8 mouse cellular contexts compared by ENCODE assay signal in the genomic region with DNA sequence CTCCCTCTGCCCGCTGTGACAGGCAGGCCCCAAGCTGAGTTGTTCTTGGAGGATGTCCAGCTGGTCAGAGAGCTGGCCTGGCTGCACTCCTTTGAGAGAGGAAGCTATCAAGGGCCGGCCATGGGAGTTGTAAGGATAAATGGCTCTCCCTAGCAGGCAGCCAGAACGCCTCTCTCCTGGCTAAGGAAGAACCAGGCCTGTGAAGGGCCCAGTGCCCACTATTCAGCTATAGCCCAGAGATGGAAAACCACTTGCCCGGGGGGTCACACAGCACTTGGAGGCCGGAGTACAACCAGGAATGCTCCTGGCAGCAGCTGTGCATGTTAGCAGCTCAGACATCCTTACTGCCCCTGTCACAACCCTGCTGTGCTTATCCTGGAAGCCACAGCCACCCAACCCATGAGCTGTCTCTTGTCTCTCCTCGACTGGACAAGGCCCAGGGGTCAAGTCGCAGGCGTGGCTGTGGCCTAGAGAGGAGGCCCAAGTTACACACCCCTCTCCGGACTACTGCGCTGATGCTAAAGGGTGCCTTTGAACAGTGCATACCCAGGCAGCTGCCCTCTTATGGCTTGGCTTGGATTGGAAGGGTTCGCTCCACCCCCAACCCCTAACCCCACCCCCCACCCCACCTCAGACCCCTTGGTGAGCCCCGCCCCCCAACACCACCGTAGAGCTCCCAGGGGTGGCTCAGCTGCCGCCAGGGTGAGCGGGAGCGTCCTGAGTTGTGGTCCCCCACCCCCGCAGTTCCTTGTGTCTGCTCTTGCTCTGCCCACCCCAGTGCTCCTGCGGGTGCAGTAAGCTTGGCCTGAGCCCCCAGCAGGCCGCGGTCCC.
A peak's percentile ranks its signal among the peaks of the same experiment; 100 is the strongest.
DNase-seq lines count a peak whose midpoint lies in the region; ATAC-seq and TF ChIP-seq lines count a peak whose summit lies in the region.

No protein-coding gene starts in this region.

- peaks cover 75% of the 10 kb centered on the region for H3K4me1 ChIP-seq in intestine, embryonic 16.5 days (ENCODE audit: control insufficient read depth, insufficient read depth, low read length)
- H3K4me1 ChIP-seq in liver, postnatal 0 days (ENCODE audit: insufficient read depth): peaks cover 70% of the 10 kb centered on the region
- H3K4me1 ChIP-seq in stomach, embryonic 14.5 days (ENCODE audit: control insufficient read depth, insufficient read depth, low read length): peaks cover 42% of the 10 kb centered on the region

- DNase-seq in left cerebral cortex, postnatal 4 days: peak; percentile 58
- DNase-seq in left cerebral cortex, adult 8-10 months (ENCODE audit: low spot score in 2 of 2): no peak
- peak; percentile 84 for DNase-seq in cerebellum, postnatal 25 days
- peak; percentile 99 for DNase-seq in heart, adult 11 months
- no peak for DNase-seq in liver, postnatal 0 days
- no peak for DNase-seq in yolk sac, embryonic 10.5 days (ENCODE audit: low spot score)

- H3K9me3 ChIP-seq in intestine, embryonic 16.5 days (ENCODE audit: control insufficient read depth, low read length): no peaks in the 10 kb centered on the region
- no peaks in the 10 kb centered on the region for H3K9me3 ChIP-seq in liver, postnatal 0 days (ENCODE audit: low read length)
- H3K9me3 ChIP-seq in stomach, embryonic 14.5 days (ENCODE audit: control insufficient read depth, low read depth, low read length): no peaks in the 10 kb centered on the region

- WGBS in intestine, embryonic 16.5 days: 23% methylated on average over 20 of the region's 20 CpGs
- WGBS in liver, postnatal 0 days (ENCODE audit: insufficient replicate concordance): 28% methylated on average over 19 of the region's 20 CpGs
- WGBS in stomach, embryonic 14.5 days: 12% methylated on average over 20 of the region's 20 CpGs

- H3K4me2 ChIP-seq in intestine, embryonic 16.5 days (ENCODE audit: low read depth, low read length): peak overlapping the region; percentile 35
- H3K4me2 ChIP-seq in liver, postnatal 0 days (ENCODE audit: low read depth, low read length): peak overlapping the region; percentile 58
- peak overlapping the region; percentile 24 for H3K4me2 ChIP-seq in stomach, embryonic 14.5 days (replicated peaks; ENCODE audit: low read depth, low read length)

- H3K9ac ChIP-seq in intestine, embryonic 16.5 days (ENCODE audit: low read depth, low read length): peak overlapping the region; percentile 49
- peak overlapping the region; percentile 54 for H3K9ac ChIP-seq in liver, postnatal 0 days (replicated peaks)
- no peak overlapping the region for H3K9ac ChIP-seq in stomach, embryonic 14.5 days (replicated peaks; ENCODE audit: low read depth, low read length)

- intact Hi-C loops in left cerebral cortex, postnatal 4 days (cut with DNase I): no loop called here

- no peak for TF ChIP-seq CTCF in liver, postnatal 0 days (IDR thresholded peaks at IDR 0.05; ENCODE audit: low read depth)

- no peak for TF ChIP-seq EP300 in liver, postnatal 0 days (IDR thresholded peaks at IDR 0.05; ENCODE audit: low read depth)

- H3K36me3 ChIP-seq in intestine, embryonic 16.5 days (ENCODE audit: control insufficient read depth, insufficient read depth, low read length): no peaks in the 10 kb centered on the region
- no peaks in the 10 kb centered on the region for H3K36me3 ChIP-seq in liver, postnatal 0 days (replicated peaks; ENCODE audit: insufficient read depth, low read length)
- H3K36me3 ChIP-seq in stomach, embryonic 14.5 days (ENCODE audit: control insufficient read depth, insufficient read depth, low read length): no peaks in the 10 kb centered on the region

- H3K4me3 ChIP-seq in intestine, embryonic 16.5 days (ENCODE audit: low read length): no peak overlapping the region
- H3K4me3 ChIP-seq in liver, postnatal 0 days (ENCODE audit: low read depth, low read length): no peak overlapping the region
- no peak overlapping the region for H3K4me3 ChIP-seq in stomach, embryonic 14.5 days (ENCODE audit: low read depth, low read length)

- no peak for ATAC-seq in intestine, embryonic 16.5 days
- no peak for ATAC-seq in liver, postnatal 0 days
- ATAC-seq in stomach, embryonic 14.5 days (ENCODE audit: insufficient number of reproducible peaks, insufficient read depth, low FRiP score, low read depth): no peak

- no peaks in the 10 kb centered on the region for H3K27me3 ChIP-seq in intestine, embryonic 16.5 days (replicated peaks; ENCODE audit: control insufficient read depth, insufficient read depth, low read length)
- H3K27me3 ChIP-seq in liver, postnatal 0 days (ENCODE audit: insufficient read depth, low read length): no peaks in the 10 kb centered on the region
- no peaks in the 10 kb centered on the region for H3K27me3 ChIP-seq in stomach, embryonic 14.5 days (ENCODE audit: control insufficient read depth, insufficient read depth, low read length)

- H3K27ac ChIP-seq in intestine, embryonic 16.5 days (ENCODE audit: low read length): peak overlapping the region; percentile 30; the same call in 1 of the 2 replicates
- peak overlapping the region; percentile 66; the same call in 1 of the 2 replicates for H3K27ac ChIP-seq in liver, postnatal 0 days (ENCODE audit: low read depth)
- H3K27ac ChIP-seq in stomach, embryonic 14.5 days (ENCODE audit: low read length): peak overlapping the region; percentile 28; the same call in 1 of the 2 replicates

Comparison
In these comparisons a context has a peak if more than half of its experiments do, and no peak if none do; other contexts are left out.
1. DNase-seq: peak in left cerebral cortex, postnatal 4 days (single experiment), cerebellum, postnatal 25 days (2 of 2) and heart, adult 11 months (single experiment); none in left cerebral cortex, adult 8-10 months (0 of 2), liver, postnatal 0 days (single experiment) and yolk sac, embryonic 10.5 days (single experiment).
2. Peak in every context shown above with its lines, with median percentiles within 50 percentile points of each other: H3K27ac ChIP-seq and H3K4me2 ChIP-seq.